Comparison of ENCODE assay signal across 9 mouse cellular contexts in genomic region chr19:60468846-60469245, GRCm38 (mm10). TPM values are rescaled to one million over a fixed set of nuclear protein-coding genes. Genes with fewer than 3 reads are reported as not detected.
DNase-seq lines count a peak whose midpoint lies in the region; ATAC-seq lines count a peak whose summit lies in the region.
"Had no signal": no experiment of that assay in that cellular context is flagged by ENCODE, and none has a peak within 500 bp of the region (broad histone marks: within the 10 kb centered on the region; RNA-seq: fewer than 3 reads in every experiment).

No protein-coding gene starts in this region.

- peaks cover 49% of the 10 kb centered on the region for H3K27me3 ChIP-seq in liver, embryonic 12.5 days (replicated peaks)
- H3K27me3 ChIP-seq in hindbrain, embryonic 14.5 days (ENCODE audit: control insufficient read depth, insufficient read depth, low read length), result peaks cover 47% of the 10 kb centered on the region
- H3K27me3 ChIP-seq in intestine, embryonic 16.5 days (replicated peaks; ENCODE audit: control insufficient read depth, insufficient read depth, low read length), result peaks cover 26% of the 10 kb centered on the region

- WGBS in liver, embryonic 12.5 days (ENCODE audit: insufficient replicate concordance), result 3% methylated on average over 10 of the region's 10 CpGs
- 1% methylated on average over 10 of the region's 10 CpGs for WGBS in hindbrain, embryonic 14.5 days
- WGBS in intestine, embryonic 16.5 days, result under 1% methylated on average over 10 of the region's 10 CpGs

- no peak overlapping the region for H3K4me2 ChIP-seq in liver, embryonic 12.5 days
- H3K4me2 ChIP-seq in hindbrain, embryonic 14.5 days (replicated peaks), result peak overlapping the region; percentile 60
- no peak overlapping the region for H3K4me2 ChIP-seq in intestine, embryonic 16.5 days (ENCODE audit: low read depth, low read length)

- no peak for ATAC-seq in liver, embryonic 12.5 days
- no peak for ATAC-seq in hindbrain, embryonic 14.5 days (ENCODE audit: low FRiP score)
- no peak for ATAC-seq in intestine, embryonic 16.5 days

- H3K9ac ChIP-seq in liver, embryonic 12.5 days, result no peak overlapping the region
- H3K9ac ChIP-seq in hindbrain, embryonic 14.5 days, result no peak overlapping the region
- H3K9ac ChIP-seq in intestine, embryonic 16.5 days (ENCODE audit: low read depth, low read length), result no peak overlapping the region

- no peaks in the 10 kb centered on the region for H3K9me3 ChIP-seq in liver, embryonic 12.5 days (replicated peaks)
- no peaks in the 10 kb centered on the region for H3K9me3 ChIP-seq in hindbrain, embryonic 14.5 days (ENCODE audit: control insufficient read depth, low read length)
- H3K9me3 ChIP-seq in intestine, embryonic 16.5 days (ENCODE audit: control insufficient read depth, low read length), result no peaks in the 10 kb centered on the region

- no peaks in the 10 kb centered on the region for H3K36me3 ChIP-seq in liver, embryonic 12.5 days
- no peaks in the 10 kb centered on the region for H3K36me3 ChIP-seq in hindbrain, embryonic 14.5 days (replicated peaks; ENCODE audit: control insufficient read depth, insufficient read depth)
- no peaks in the 10 kb centered on the region for H3K36me3 ChIP-seq in intestine, embryonic 16.5 days (ENCODE audit: control insufficient read depth, insufficient read depth, low read length)

- peak; percentile 33 for DNase-seq in liver
- peak; percentile 33 for DNase-seq in c-Kit-positive CD71-negative TER-119-negative erythroid progenitor cells, embryonic 14.5 days (ENCODE audit: low read depth)
- peak; percentile 60 for DNase-seq in hindbrain, embryonic 14.5 days (ENCODE audit: low spot score)
- peak; percentile 40 to 50 for DNase-seq in lung, postnatal 4 days
- DNase-seq in testis, postnatal 14 days (ENCODE audit: low spot score), result peak; percentile 44
- DNase-seq in left cerebral cortex, adult 8-10 months (ENCODE audit: low spot score in 2 of 2), result no peak

- no peak overlapping the region for H3K4me3 ChIP-seq in liver, embryonic 12.5 days
- peak overlapping the region; percentile 32 for H3K4me3 ChIP-seq in hindbrain, embryonic 14.5 days (replicated peaks; ENCODE audit: low read length)
- H3K4me3 ChIP-seq in intestine, embryonic 16.5 days (ENCODE audit: low read length), result no peak overlapping the region

- H3K4me1 ChIP-seq in liver, embryonic 12.5 days, result 0 out of 2 replicates have a peak, but pooled peaks cover 6% of the 10 kb centered on the region
- H3K4me1 ChIP-seq in hindbrain, embryonic 14.5 days (replicated peaks; ENCODE audit: control insufficient read depth, insufficient read depth, low read length), result peaks cover 12% of the 10 kb centered on the region
- H3K4me1 ChIP-seq in intestine, embryonic 16.5 days (ENCODE audit: control insufficient read depth, insufficient read depth, low read length), result peaks cover 6% of the 10 kb centered on the region

- H3K27ac ChIP-seq in liver, embryonic 12.5 days, result no peak overlapping the region
- H3K27ac ChIP-seq in hindbrain, embryonic 14.5 days, result no peak overlapping the region
- no peak overlapping the region for H3K27ac ChIP-seq in intestine, embryonic 16.5 days (ENCODE audit: low read length)

RNA-seq across cellular contexts. Expression of gene Prlhr, which starts 0.7 kb away (rescaled TPM):
- not detected in 2 replicates for polyA plus RNA-seq in liver, embryonic 12.5 days (2016; fragmentation: Nextera tagmentation; extraction: Ambion mirVana)
- 0.30 and 0.32 TPM in 2 replicates for polyA plus RNA-seq in hindbrain, embryonic 14.5 days (2014; fragmentation: Nextera tagmentation; extraction: Ambion mirVana)
- under 1 TPM; 0.46 to 0.62 (median 0.55) TPM for total RNA-seq in left cerebral cortex, adult 8-10 months (2022)
- not detected in 2 replicates for polyA plus RNA-seq in intestine, embryonic 16.5 days (2015; fragmentation: Nextera tagmentation; extraction: Ambion mirVana)
- total RNA-seq: hematopoietic stem cell, adult 5-6 weeks had no signal

Comparison
In these comparisons a context has a peak if more than half of its experiments do, and no peak if none do; other contexts are left out.
1. DNase-seq: peak in liver (single experiment), c-Kit-positive CD71-negative TER-119-negative erythroid progenitor cells, embryonic 14.5 days (single experiment), hindbrain, embryonic 14.5 days (single experiment), lung, postnatal 4 days (2 of 2) and testis, postnatal 14 days (single experiment); none in left cerebral cortex, adult 8-10 months (0 of 2).